Mouse (Mus musculus) cortical plate, adult 2 months (tissue): Measurements from ENCODE around the gene Rabac1.

Experiments
- CTCF ChIP-seq: fragments of 200-500 bp; IDR thresholded peaks from 2 replicates; pipeline ENCODE4 v1.5.1; 2011; ENCODE audit warnings: mild to moderate bottlenecking, control low read depth, low read length; ENCODE audit not compliant: insufficient read depth; ENCODE audit errors: extremely low read depth
- POLR2A ChIP-seq: fragments of 200-500 bp; IDR thresholded peaks from 2 replicates; pipeline ENCODE4 v1.6.1; 2011; ENCODE audit warnings: mild to moderate bottlenecking, low read length, control low read depth; ENCODE audit not compliant: insufficient read depth; ENCODE audit errors: extremely low read depth

DNA sequence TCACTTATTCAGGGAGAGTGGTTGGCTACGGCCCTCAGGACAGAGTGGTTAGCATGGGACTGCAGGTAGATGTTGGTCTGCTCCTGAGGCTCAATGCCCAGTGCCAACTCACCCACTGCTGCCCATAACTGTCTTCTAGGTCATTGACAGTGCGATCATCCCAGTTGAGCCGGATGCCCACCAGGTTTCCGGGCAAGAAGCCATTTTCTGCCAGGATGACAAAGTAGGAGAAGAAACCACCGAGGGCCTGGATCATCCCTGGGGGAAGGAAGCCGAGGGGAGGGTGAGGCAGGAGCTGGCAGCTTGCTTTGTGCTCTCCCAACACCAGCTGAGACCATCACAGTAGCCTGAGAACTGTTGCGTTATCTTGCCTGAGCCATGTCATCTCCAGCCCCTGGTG lies 7.9 kb upstream of the Rabac1 start:
- TF ChIP-seq CTCF (no peak), POLR2A (0 out of 2 replicates have a peak, but pooled peaks have one; percentile 5)
